Mouse (Mus musculus) kidney, embryonic 16.5 days (tissue): ENCODE measurements around the gene Scin. TPM values are rescaled to one million over a fixed set of nuclear protein-coding genes. Genes with fewer than 3 reads are reported as not detected.

Experiments used
- ATAC-seq: fragments of 200-750 bp; cut with Nextera tagmentation; 2 replicates; pipeline ENCODE4 v1.8.0; 2017; ENCODE audit warnings: moderate TSS enrichment; ENCODE audit not compliant: low FRiP score, low TSS enrichment
- H3K27ac ChIP-seq: fragments of 300-500 bp; sonication (generic); 2 replicates; pipeline ENCODE4 v1.5.1; 2014; ENCODE audit warnings: low read length
- H3K27me3 ChIP-seq: fragments of 300-500 bp; sonication (generic); 2 replicates; pipeline ENCODE4 v1.6.1; 2014; ENCODE audit warnings: low read length, control low read depth, mixed read lengths; ENCODE audit not compliant: insufficient read depth
- H3K36me3 ChIP-seq: fragments of 300-500 bp; sonication (generic); 2 replicates; pipeline ENCODE4 v1.6.1; 2014; ENCODE audit warnings: low read length, control low read depth, mixed read lengths; ENCODE audit not compliant: insufficient read depth
- H3K4me1 ChIP-seq: fragments of 300-500 bp; sonication (generic); 2 replicates; pipeline ENCODE4 v1.6.1; 2014; ENCODE audit warnings: low read length, control low read depth, mixed read lengths; ENCODE audit not compliant: insufficient read depth
- H3K4me2 ChIP-seq: fragments of 300-500 bp; sonication (generic); replicated peaks from 2 replicates; pipeline ENCODE4 v1.6.1; 2014; ENCODE audit warnings: low read depth, low read length
- H3K4me3 ChIP-seq: fragments of 300-500 bp; sonication (generic); 2 replicates; pipeline ENCODE4 v1.5.1; 2014; ENCODE audit warnings: mild to moderate bottlenecking, low read length
- H3K9ac ChIP-seq: fragments of 300-500 bp; sonication (generic); replicated peaks from 2 replicates; pipeline ENCODE4 v1.6.1; 2014; ENCODE audit warnings: low read length
- H3K9me3 ChIP-seq: fragments of 300-500 bp; sonication (generic); 2 replicates; pipeline ENCODE4 v1.6.1; 2016; ENCODE audit warnings: low read length, control low read depth
- WGBS: fragments of 180-500 bp; shearing (Covaris S2); extraction: QIAGEN DNeasy Blood & Tissue Kit; methylation state at CpG from one replicate; pipeline ENCODE4 v1.1.7; 2014; 5-methylcytosine and 5-hydroxymethylcytosine counted together
- polyA plus RNA-seq: library from polyadenylated mRNA; unstranded; fragments of >200 nt; fragmentation: Nextera tagmentation; extraction: Ambion mirVana; gene quantifications from 2 replicates; pipeline ENCODE4 v1.2.1, GENCODE M21; 2015

Gene Scin
- polyA plus RNA-seq, 1 experiment from 2014 or later: 26.3 TPM

GRCm38 (mm10) chr12:40096453-40096852 lies 37.6 kb downstream of the Scin start:
- no peak for ATAC-seq
- H3K27ac ChIP-seq: no peak overlapping the region

GRCm38 (mm10) chr12:40090017-40090416 lies 44.0 kb downstream of the Scin start:
- Histone ChIP-seq H3K36me3 (no peaks in the 10 kb centered on the region), H3K9me3 (no peaks in the 10 kb centered on the region), H3K4me1 (no peaks in the 10 kb centered on the region), H3K27ac (no peak overlapping the region), H3K4me3 (no peak overlapping the region), H3K4me2 (no peak overlapping the region), H3K9ac (no peak overlapping the region), H3K27me3 (no peaks in the 10 kb centered on the region)
- ATAC-seq: no peak
- WGBS: 72% methylated on average over 3 of the region's 3 CpGs

More at GRCm38 (mm10) chr12:40096453-40096852, 37.6 kb downstream of the Scin start:
- no peaks in the 10 kb centered on the region for H3K36me3 ChIP-seq
- no peak overlapping the region for H3K9ac ChIP-seq
- whole genome bisulfite sequencing: 87% methylated on average over 3 of the region's 3 CpGs
- no peak overlapping the region for H3K4me3 ChIP-seq
- no peaks in the 10 kb centered on the region for H3K27me3 ChIP-seq
- H3K4me1 ChIP-seq: no peaks in the 10 kb centered on the region
- no peak overlapping the region for H3K4me2 ChIP-seq
- H3K9me3 ChIP-seq: no peaks in the 10 kb centered on the region

GRCm38 (mm10) chr12:40085731-40086322 lies 48.2 kb downstream of the Scin start:
- Histone ChIP-seq H3K9ac (no peak overlapping the region), H3K27me3 (no peaks in the 10 kb centered on the region), H3K4me3 (no peak overlapping the region), H3K4me2 (no peak overlapping the region), H3K36me3 (no peaks in the 10 kb centered on the region), H3K9me3 (no peaks in the 10 kb centered on the region), H3K4me1 (no peaks in the 10 kb centered on the region), H3K27ac (no peak overlapping the region)
- 79% methylated on average over 5 of the region's 5 CpGs for WGBS
- no peak for ATAC-seq

- Histone ChIP-seq H3K36me3 (no peaks in the 10 kb centered on the region), H3K27ac (no peak overlapping the region)
These were observed 51.4 kb downstream of the Scin start for GRCm38 (mm10) chr12:40082453-40083238.

GRCm38 (mm10) chr12:40082048-40082447 lies 52.0 kb downstream of the Scin start:
- Histone ChIP-seq H3K4me3 (no peak overlapping the region), H3K36me3 (no peaks in the 10 kb centered on the region), H3K27me3 (no peaks in the 10 kb centered on the region), H3K27ac (no peak overlapping the region), H3K4me1 (no peaks in the 10 kb centered on the region), H3K9me3 (no peaks in the 10 kb centered on the region), H3K4me2 (no peak overlapping the region), H3K9ac (no peak overlapping the region)
- WGBS: 77% methylated on average over 5 of the region's 5 CpGs
- no peak for ATAC-seq

More at GRCm38 (mm10) chr12:40082453-40083238, 51.4 kb downstream of the Scin start:
- ATAC-seq: peak; percentile 67; the same call in 1 of the 2 replicates
- Histone ChIP-seq H3K9me3 (no peaks in the 10 kb centered on the region), H3K4me3 (no peak overlapping the region), H3K27me3 (no peaks in the 10 kb centered on the region), H3K9ac (no peak overlapping the region), H3K4me1 (no peaks in the 10 kb centered on the region), H3K4me2 (no peak overlapping the region)
- WGBS: 35% methylated on average over 5 of the region's 6 CpGs

GRCm38 (mm10) chr12:40073660-40074059 lies 60.4 kb downstream of the Scin start:
- H3K9me3 ChIP-seq: no peaks in the 10 kb centered on the region
- H3K27ac ChIP-seq: no peak overlapping the region
- no peaks in the 10 kb centered on the region for H3K36me3 ChIP-seq
- H3K9ac ChIP-seq: no peak overlapping the region
- no peaks in the 10 kb centered on the region for H3K27me3 ChIP-seq
- H3K4me3 ChIP-seq: no peak overlapping the region
- no peak for ATAC-seq
- H3K4me1 ChIP-seq: no peaks in the 10 kb centered on the region
- 61% methylated on average over 5 of the region's 5 CpGs for WGBS
- no peak overlapping the region for H3K4me2 ChIP-seq

- Histone ChIP-seq H3K27me3 (no peaks in the 10 kb centered on the region), H3K9me3 (no peaks in the 10 kb centered on the region), H3K4me2 (no peak overlapping the region), H3K36me3 (no peaks in the 10 kb centered on the region), H3K4me1 (no peaks in the 10 kb centered on the region), H3K9ac (no peak overlapping the region), H3K27ac (no peak overlapping the region), H3K4me3 (no peak overlapping the region)
- ATAC-seq: no peak
- WGBS: 48% methylated on average over 1 of the region's 1 CpGs
These were observed 87.0 kb downstream of the Scin start for GRCm38 (mm10) chr12:40047024-40047423.

- Histone ChIP-seq H3K9ac (no peak overlapping the region), H3K4me3 (no peak overlapping the region), H3K27ac (no peak overlapping the region), H3K36me3 (no peaks in the 10 kb centered on the region), H3K4me1 (no peaks in the 10 kb centered on the region), H3K9me3 (no peaks in the 10 kb centered on the region), H3K4me2 (no peak overlapping the region), H3K27me3 (no peaks in the 10 kb centered on the region)
- ATAC-seq: no peak
- 80% methylated on average over 8 of the region's 8 CpGs for WGBS
These were observed 90.0 kb downstream of the Scin start for GRCm38 (mm10) chr12:40043816-40044585.

- ATAC-seq: no peak
- Histone ChIP-seq H3K4me3 (no peak overlapping the region), H3K9me3 (no peaks in the 10 kb centered on the region), H3K9ac (no peak overlapping the region), H3K27ac (no peak overlapping the region), H3K36me3 (no peaks in the 10 kb centered on the region), H3K4me2 (no peak overlapping the region), H3K4me1 (0 out of 2 replicates have a peak, but pooled peaks cover 10% of the 10 kb centered on the region), H3K27me3 (no peaks in the 10 kb centered on the region)
These were observed 94.0 kb downstream of the Scin start for GRCm38 (mm10) chr12:40040067-40040466.
